Mouse (Mus musculus) granulocyte monocyte progenitor cell, adult 5-6 weeks (primary cell): ENCODE measurements around the gene C5ar1. TPM values are rescaled to one million over a fixed set of nuclear protein-coding genes. Genes with fewer than 3 reads are reported as not detected.

Experiments
- total RNA-seq, 2 experiments: library from RNA; stranded (forward) in 1 of 2; stranded (reverse) in 1 of 2; fragments of 200-712, 200-1000 nt in 1 of 2; fragments of >200 nt in 1 of 2; fragmentation: Nextera tagmentation in 1 of 2; gene quantifications; 2 replicates each; pipeline ENCODE4 v1.2.3; 2014 to 2017

The C5ar1 gene
- total RNA-seq, 2 experiments from 2014 or later, result 0.67 TPM; not detected in 1

Other genes starting within 250 kb of the C5ar1 start
- 12.2 and 21.8 TPM in 2 replicates for gene Bicra, start 211.6 kb downstream of the C5ar1 start, total RNA-seq (2014; fragmentation: Nextera tagmentation)
- gene Bicra, start 211.6 kb downstream of the C5ar1 start, total RNA-seq (2017), result 0.34 and 0.93 TPM in 2 replicates
- not detected in 2 replicates for gene Zfp541, start 197.7 kb downstream of the C5ar1 start, total RNA-seq (2014; fragmentation: Nextera tagmentation)
- 0.31 TPM in 1 of 2 replicates, not detected in the other for gene Zfp541, start 197.7 kb downstream of the C5ar1 start, total RNA-seq (2017)
- gene Napa, start 161.1 kb downstream of the C5ar1 start, total RNA-seq (2014; fragmentation: Nextera tagmentation), result 81.0 and 105 TPM in 2 replicates
- gene Napa, start 161.1 kb downstream of the C5ar1 start, total RNA-seq (2017), result 38.5 and 39.5 TPM in 2 replicates
- 19.2 and 20.9 TPM in 2 replicates for gene Kptn, start 139.6 kb downstream of the C5ar1 start, total RNA-seq (2014; fragmentation: Nextera tagmentation)
- gene Kptn, start 139.6 kb downstream of the C5ar1 start, total RNA-seq (2017), result 9.7 and 11.2 TPM in 2 replicates
- gene Slc8a2, start 129.7 kb downstream of the C5ar1 start, total RNA-seq (2014; fragmentation: Nextera tagmentation), result not detected in 2 replicates
- not detected in 2 replicates for gene Slc8a2, start 129.7 kb downstream of the C5ar1 start, total RNA-seq (2017)
- not detected in 2 replicates for gene Meis3, start 84.5 kb downstream of the C5ar1 start, total RNA-seq (2014; fragmentation: Nextera tagmentation)
- not detected in 2 replicates for gene Meis3, start 84.5 kb downstream of the C5ar1 start, total RNA-seq (2017)
- 5.5 and 8.7 TPM in 2 replicates for gene Dhx34, start 37.5 kb downstream of the C5ar1 start, total RNA-seq (2014; fragmentation: Nextera tagmentation)
- 4.4 and 9.4 TPM in 2 replicates for gene Dhx34, start 37.5 kb downstream of the C5ar1 start, total RNA-seq (2017)
- gene C5ar2, start 15.4 kb downstream of the C5ar1 start, total RNA-seq (2014; fragmentation: Nextera tagmentation), result 0.15 TPM in 1 of 2 replicates, not detected in the other
- 0.13 and 0.93 TPM in 2 replicates for gene C5ar2, start 15.4 kb downstream of the C5ar1 start, total RNA-seq (2017)
- gene Inafm1, start 14.1 kb upstream of the C5ar1 start, total RNA-seq (2014; fragmentation: Nextera tagmentation), result 13.6 and 14.6 TPM in 2 replicates
- gene Inafm1, start 14.1 kb upstream of the C5ar1 start, total RNA-seq (2017), result 3.2 and 3.3 TPM in 2 replicates
- 31.7 and 50.9 TPM in 2 replicates for gene Ccdc9, start 27.3 kb upstream of the C5ar1 start, total RNA-seq (2014; fragmentation: Nextera tagmentation)
- gene Ccdc9, start 27.3 kb upstream of the C5ar1 start, total RNA-seq (2017), result 54.0 and 62.0 TPM in 2 replicates
- 0.53 and 1.1 TPM in 2 replicates for gene Bbc3, start 48.9 kb upstream of the C5ar1 start, total RNA-seq (2014; fragmentation: Nextera tagmentation)
- gene Bbc3, start 48.9 kb upstream of the C5ar1 start, total RNA-seq (2017), result 1.3 and 2.2 TPM in 2 replicates
- gene Sae1, start 128.3 kb upstream of the C5ar1 start, total RNA-seq (2014; fragmentation: Nextera tagmentation), result 131 and 137 TPM in 2 replicates
- gene Sae1, start 128.3 kb upstream of the C5ar1 start, total RNA-seq (2017), result 409 and 421 TPM in 2 replicates
- 42.3 and 57.9 TPM in 2 replicates for gene Zc3h4, start 141.4 kb upstream of the C5ar1 start, total RNA-seq (2014; fragmentation: Nextera tagmentation)
- 20.9 and 40.7 TPM in 2 replicates for gene Zc3h4, start 141.4 kb upstream of the C5ar1 start, total RNA-seq (2017)
- gene Tmem160, start 193.2 kb upstream of the C5ar1 start, total RNA-seq (2014; fragmentation: Nextera tagmentation), result 27.5 and 71.6 TPM in 2 replicates
- gene Tmem160, start 193.2 kb upstream of the C5ar1 start, total RNA-seq (2017), result 17.2 and 26.2 TPM in 2 replicates
- not detected in 2 replicates for gene Npas1, start 218.2 kb upstream of the C5ar1 start, total RNA-seq (2014; fragmentation: Nextera tagmentation)
- gene Npas1, start 218.2 kb upstream of the C5ar1 start, total RNA-seq (2017), result not detected in 2 replicates